Mouse (Mus musculus): ENCODE data around the gene Tbc1d10a.

Tbc1d10a gene

GRCm38 (mm10) chr11:4240151-4240550, 53.6 kb downstream of the Tbc1d10a start:
- no peak for DNase-seq

- DNase-seq, result no peak
Measured at GRCm38 (mm10) chr11:4241180-4241579, 54.6 kb downstream of the Tbc1d10a start.

GRCm38 (mm10) chr11:4246126-4246525, 59.5 kb downstream of the Tbc1d10a start:
- DNase-seq, result no peak

GRCm38 (mm10) chr11:4246623-4247022, 60.0 kb downstream of the Tbc1d10a start:
- no peak for DNase-seq

GRCm38 (mm10) chr11:4247201-4247959, 60.8 kb downstream of the Tbc1d10a start:
- DNase-seq, result no peak

GRCm38 (mm10) chr11:4249151-4249550, 62.6 kb downstream of the Tbc1d10a start:
- no peak for DNase-seq

GRCm38 (mm10) chr11:4250290-4250689, 63.7 kb downstream of the Tbc1d10a start:
- DNase-seq, result no peak

GRCm38 (mm10) chr11:4251376-4251775, 64.8 kb downstream of the Tbc1d10a start:
- DNase-seq, result no peak

- DNase-seq, result no peak
Measured at GRCm38 (mm10) chr11:4252886-4253285, 66.3 kb downstream of the Tbc1d10a start.

- DNase-seq, result no peak
Measured at GRCm38 (mm10) chr11:4256846-4257607, 70.4 kb downstream of the Tbc1d10a start, which contains the start of gene Lif. Gene Lif (plus strand): TSS chr11:4257557.

- peak; percentile 68 for DNase-seq
Measured at GRCm38 (mm10) chr11:4257756-4258155, 71.2 kb downstream of the Tbc1d10a start.

- DNase-seq, result peak; percentile 90
Measured at GRCm38 (mm10) chr11:4258657-4259082, 72.1 kb downstream of the Tbc1d10a start.

- peak; percentile 53 for DNase-seq
Measured at GRCm38 (mm10) chr11:4260463-4261187, 74.0 kb downstream of the Tbc1d10a start.

- DNase-seq, result peak; percentile 64
Measured at GRCm38 (mm10) chr11:4261188-4261494, 74.6 kb downstream of the Tbc1d10a start.

- DNase-seq, result no peak
Measured at GRCm38 (mm10) chr11:4261969-4262368, 75.4 kb downstream of the Tbc1d10a start.

- no peak for DNase-seq
Measured at GRCm38 (mm10) chr11:4262847-4263246, 76.3 kb downstream of the Tbc1d10a start.

GRCm38 (mm10) chr11:4263296-4263695, 76.7 kb downstream of the Tbc1d10a start:
- DNase-seq, result no peak

- no peak for DNase-seq
Measured at GRCm38 (mm10) chr11:4264066-4264465, 77.5 kb downstream of the Tbc1d10a start.

All from kidney, adult 18-20 months (tissue).